Mouse (Mus musculus) monocyte, adult 2 months (primary cell): Measurements from ENCODE around the gene Gm17409.

ENCODE experiments used
- DNase-seq, 2 experiments: peaks; one replicate each; pipeline ENCODE4 v3.0.0; 2022; ENCODE audit warnings: low spot score in 2 of 2, low read depth in 1 of 2

Gm17409 gene

DNA sequence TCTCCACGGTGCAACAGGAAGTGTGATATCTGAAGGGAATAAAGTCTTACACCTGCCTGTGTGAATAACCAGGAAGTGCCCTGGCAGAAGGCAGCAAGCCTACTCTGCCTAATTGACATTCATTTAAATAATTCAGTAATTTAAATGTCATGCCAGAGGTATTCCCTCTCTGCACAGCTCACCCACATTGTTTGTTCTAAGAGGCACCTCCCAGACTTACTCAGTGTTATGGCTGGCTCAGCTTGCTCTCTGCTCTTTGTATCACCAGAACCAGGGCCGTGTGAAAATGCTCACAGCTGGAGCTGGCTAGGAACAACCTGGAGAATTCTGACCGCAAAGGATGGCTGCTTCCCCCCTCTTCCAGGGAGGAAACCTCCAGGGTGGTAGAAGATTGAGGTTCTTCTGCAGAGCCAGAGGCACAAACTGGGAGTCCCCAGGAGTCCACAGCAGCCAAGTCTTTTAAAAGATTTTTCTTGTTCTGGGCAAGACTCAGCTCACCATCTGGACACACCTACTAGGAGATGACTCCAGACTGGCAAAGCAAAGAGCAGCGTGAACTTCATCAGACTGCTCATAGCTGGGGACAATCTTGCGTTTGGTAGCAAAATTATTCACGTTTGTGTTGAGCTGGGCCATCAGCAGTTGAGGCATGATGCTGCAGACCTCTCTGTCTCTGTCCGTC lies 14.5 kb downstream of the Gm17409 start:
- DNase-seq: no peak

- no peak for DNase-seq
Observed at GRCm38 (mm10) chr2:58485152-58485551, 15.2 kb downstream of the Gm17409 start.

DNA sequence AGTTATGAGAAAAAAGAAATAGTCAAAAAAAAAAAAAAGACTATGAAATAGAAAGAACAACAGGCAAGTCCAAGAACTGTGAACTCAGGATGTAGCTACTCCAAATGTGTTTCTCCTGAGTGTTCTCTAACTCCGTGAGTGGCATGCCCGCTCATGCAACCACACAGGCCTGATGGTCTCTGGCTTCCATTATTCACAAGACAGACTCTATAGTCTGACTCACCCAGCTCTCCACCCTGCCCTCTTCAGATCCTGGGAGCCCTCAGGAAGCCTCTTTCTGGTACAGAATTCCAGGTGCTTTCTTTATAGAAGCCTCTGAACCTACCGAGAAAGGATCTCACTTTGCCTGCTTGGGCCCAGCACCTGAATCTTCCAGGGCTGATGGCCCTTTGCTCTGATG lies 15.8 kb downstream of the Gm17409 start:
- DNase-seq: no peak

- no peak for DNase-seq
Observed at GRCm38 (mm10) chr2:58486441-58487278, 16.7 kb downstream of the Gm17409 start.

DNA sequence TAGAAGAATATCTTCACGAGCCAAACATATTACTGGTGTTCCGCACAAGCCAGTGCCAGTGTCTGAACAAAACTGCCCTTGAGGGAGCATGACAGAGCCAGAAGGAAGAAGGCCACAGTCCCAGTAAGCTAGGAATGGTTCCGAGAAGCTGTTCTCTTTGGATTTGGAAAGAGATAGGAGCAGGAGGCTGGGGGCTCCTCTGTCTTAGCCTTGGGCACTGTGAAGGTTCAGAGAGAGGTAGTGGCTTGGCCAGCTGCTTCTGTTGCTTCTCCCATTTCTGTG lies 17.3 kb downstream of the Gm17409 start:
- no peak for DNase-seq

- no peak for DNase-seq
Observed at GRCm38 (mm10) chr2:58488404-58488803, 18.5 kb downstream of the Gm17409 start.

GRCm38 (mm10) chr2:58489275-58489674 lies 19.4 kb downstream of the Gm17409 start:
- no peak for DNase-seq

- no peak for DNase-seq
Observed at GRCm38 (mm10) chr2:58493685-58494635, 24.0 kb downstream of the Gm17409 start.

GRCm38 (mm10) chr2:58495271-58495670 lies 25.4 kb downstream of the Gm17409 start:
- DNase-seq: no peak

- DNase-seq: no peak
Observed at GRCm38 (mm10) chr2:58496647-58497410, 26.9 kb downstream of the Gm17409 start.

GRCm38 (mm10) chr2:58505306-58506090 lies 35.6 kb downstream of the Gm17409 start:
- DNase-seq: no peak

- DNase-seq: no peak
Observed at GRCm38 (mm10) chr2:58510192-58510591, 40.3 kb downstream of the Gm17409 start.

DNA sequence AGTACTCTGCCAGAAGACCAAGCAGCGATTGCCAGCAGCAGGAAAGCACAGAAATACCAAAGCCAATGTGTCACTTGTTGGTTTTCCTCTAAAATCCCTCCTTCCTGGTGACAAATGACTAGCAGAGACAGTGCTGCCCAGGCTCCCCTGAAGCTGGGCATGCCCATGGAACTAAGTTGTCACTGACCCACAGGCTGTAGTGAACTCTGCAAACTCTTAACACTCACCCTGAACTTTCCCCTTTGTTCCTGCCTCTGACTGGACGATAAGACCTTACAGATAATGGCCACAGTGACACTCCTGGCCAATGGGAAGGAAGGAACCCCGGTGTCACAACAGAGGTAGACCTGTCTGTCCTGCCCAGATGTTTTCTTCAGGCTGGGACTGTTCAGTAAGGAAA lies 43.3 kb downstream of the Gm17409 start:
- no peak for DNase-seq

DNA sequence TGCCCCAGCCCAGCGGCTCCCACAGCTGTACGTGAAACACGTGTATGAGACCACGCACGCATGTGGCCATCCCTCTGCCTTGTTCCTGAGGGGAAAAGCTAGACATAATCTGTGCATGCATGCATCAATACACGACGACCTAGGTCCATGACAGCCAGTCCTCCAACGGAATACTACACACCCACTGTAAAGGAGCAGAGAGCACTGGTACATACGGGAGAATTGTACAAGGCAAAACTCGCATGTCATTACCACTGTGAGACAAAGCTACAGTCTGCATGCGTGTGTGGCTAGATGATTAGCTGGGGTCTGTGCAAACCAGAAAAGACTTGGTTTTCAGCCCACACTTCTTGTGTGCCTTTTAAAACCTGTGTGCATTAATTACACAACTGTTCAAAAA lies 44.6 kb downstream of the Gm17409 start:
- DNase-seq: no peak

DNA sequence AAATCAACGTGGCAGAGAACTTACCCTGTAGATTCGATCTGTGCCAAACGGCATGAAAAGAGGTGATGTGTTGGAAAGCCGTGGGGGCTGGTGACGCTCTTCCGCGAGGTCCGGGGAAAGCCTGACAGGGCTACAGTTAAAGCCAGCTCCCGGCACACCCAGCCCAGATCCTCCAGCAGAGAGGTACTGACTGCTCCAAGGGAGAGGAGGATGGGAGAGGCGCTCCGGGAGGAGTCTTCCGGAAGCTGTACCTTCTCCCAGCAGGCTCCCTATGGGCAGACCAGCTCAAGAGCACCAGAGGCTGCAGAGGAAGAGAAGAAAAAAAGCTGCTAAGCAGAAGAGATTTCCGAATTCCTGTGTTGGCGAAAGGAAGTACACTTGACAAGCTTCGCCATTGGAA lies 46.1 kb downstream of the Gm17409 start:
- no peak for DNase-seq

DNA sequence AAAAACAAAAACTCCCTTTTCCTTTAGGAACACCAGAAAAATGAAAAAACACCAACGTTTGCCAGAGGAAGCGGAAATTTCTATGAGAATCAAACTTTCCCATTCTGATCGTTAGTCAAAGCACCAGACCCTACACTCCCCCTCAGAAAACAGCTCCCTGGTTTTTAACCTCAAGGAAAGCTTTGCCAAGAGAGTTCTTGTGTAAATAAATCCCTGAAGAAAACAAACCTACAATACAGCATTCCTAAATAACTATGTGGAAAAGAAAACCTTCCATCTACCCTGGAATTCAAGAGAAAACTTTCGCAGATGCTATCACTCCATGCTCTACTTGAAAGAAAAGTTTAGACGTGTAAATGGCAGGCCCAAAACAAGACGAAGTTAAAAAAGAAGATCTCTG lies 47.0 kb downstream of the Gm17409 start:
- DNase-seq: no peak

GRCm38 (mm10) chr2:58518517-58518916 lies 48.6 kb downstream of the Gm17409 start:
- DNase-seq: no peak
